Mouse (Mus musculus) heart, embryonic 14.5 days (tissue): ENCODE measurements around the gene Fancg. TPM values are rescaled to one million over a fixed set of nuclear protein-coding genes. Genes with fewer than 3 reads are reported as not detected.

Source experiments
- ATAC-seq: fragments of 200-750 bp; cut with Nextera tagmentation; 2 replicates; pipeline ENCODE4 v1.8.0; 2017; ENCODE audit warnings: low read depth, moderate TSS enrichment; ENCODE audit not compliant: insufficient number of reproducible peaks, insufficient read depth, low FRiP score
- H3K27ac ChIP-seq, 2 experiments: fragments of 200-500 bp in 1 of 2; fragments of 300-500 bp in 1 of 2; sonication (generic) in 1 of 2; replicated peaks in 1 of 2; 2 replicates each; pipeline ENCODE4 v1.5.1; 2012 to 2014; ENCODE audit warnings: low read depth in 2 of 2, low read length in 2 of 2, control low read depth in 1 of 2, mild to moderate bottlenecking in 1 of 2, mixed read lengths in 1 of 2; ENCODE audit not compliant: control insufficient read depth in 1 of 2, insufficient read depth in 1 of 2
- H3K27me3 ChIP-seq: fragments of 300-500 bp; sonication (generic); 2 replicates; pipeline ENCODE4 v1.6.1; 2014; ENCODE audit warnings: mild to moderate bottlenecking, low read length, control low read depth; ENCODE audit not compliant: control insufficient read depth, insufficient read depth
- H3K36me3 ChIP-seq: fragments of 300-500 bp; sonication (generic); 2 replicates; pipeline ENCODE4 v1.6.1; 2014; ENCODE audit warnings: mild to moderate bottlenecking, control low read depth, low read length, mixed read lengths; ENCODE audit not compliant: control insufficient read depth, insufficient read depth
- H3K4me1 ChIP-seq, 2 experiments: fragments of 200-500 bp in 1 of 2; fragments of 300-500 bp in 1 of 2; sonication (generic) in 1 of 2; 2 replicates each; pipeline ENCODE4 v1.6.1; 2012 to 2014; ENCODE audit warnings: low read length in 2 of 2, control low read depth in 1 of 2, mixed read lengths in 1 of 2; ENCODE audit not compliant: control insufficient read depth in 2 of 2, insufficient read depth in 2 of 2
- H3K4me2 ChIP-seq: fragments of 300-500 bp; sonication (generic); 2 replicates; pipeline ENCODE4 v1.6.1; 2014; ENCODE audit warnings: mild to moderate bottlenecking, low read length
- H3K4me3 ChIP-seq, 2 experiments: fragments of 200-500 bp in 1 of 2; fragments of 300-500 bp in 1 of 2; sonication (generic) in 1 of 2; 2 replicates each; pipeline ENCODE4 v1.5.1; 2012 to 2014; ENCODE audit warnings: low read length in 2 of 2, mild to moderate bottlenecking in 2 of 2, control low read depth in 1 of 2, low read depth in 1 of 2, moderate library complexity in 1 of 2; ENCODE audit not compliant: control insufficient read depth in 1 of 2, insufficient read depth in 1 of 2
- H3K9ac ChIP-seq: fragments of 300-500 bp; sonication (generic); 2 replicates; pipeline ENCODE4 v1.6.1; 2014; ENCODE audit warnings: mild to moderate bottlenecking, low read length
- H3K9me3 ChIP-seq: fragments of 300-500 bp; sonication (generic); 2 replicates; pipeline ENCODE4 v1.6.1; 2016; ENCODE audit warnings: low read length, control low read depth; ENCODE audit not compliant: control insufficient read depth
- WGBS: fragments of 180-500 bp; shearing (Covaris S2); extraction: QIAGEN DNeasy Blood & Tissue Kit; methylation state at CpG from one replicate; pipeline ENCODE4 v1.1.7; 2014; 5-methylcytosine and 5-hydroxymethylcytosine counted together
- polyA plus RNA-seq: library from polyadenylated mRNA; unstranded; fragments of >200 nt; fragmentation: Nextera tagmentation; extraction: Ambion mirVana; gene quantifications from 2 replicates; pipeline ENCODE4 v1.2.1, GENCODE M21; 2014

Fancg gene
- polyA plus RNA-seq, 1 experiment from 2014 or later = 11.7 TPM

- H3K4me2 ChIP-seq = peak overlapping the region; percentile 94
- peak overlapping the region; percentile 58 to 61 for H3K27ac ChIP-seq
- WGBS = 2% methylated on average over 11 of the region's 11 CpGs
- peak; percentile 7 for ATAC-seq
- peaks cover 20 to 38% of the 10 kb centered on the region in 2 experiments for H3K4me1 ChIP-seq
- no peaks in the 10 kb centered on the region for H3K9me3 ChIP-seq
- no peaks in the 10 kb centered on the region for H3K27me3 ChIP-seq
- H3K36me3 ChIP-seq = peaks cover 22% of the 10 kb centered on the region
- peak overlapping the region; percentile 78 for H3K9ac ChIP-seq
- peak overlapping the region; percentile 53 to 71 for H3K4me3 ChIP-seq
Measured at GRCm38 (mm10) chr4:43039609-43040008, 29.3 kb upstream of the Fancg start.

- 39% methylated on average over 15 of the region's 15 CpGs for WGBS
- ATAC-seq = no peak
Measured at GRCm38 (mm10) chr4:43038567-43039495, 28.5 kb upstream of the Fancg start.

GRCm38 (mm10) chr4:43037860-43038566, 27.7 kb upstream of the Fancg start:
- H3K27ac ChIP-seq = no peak overlapping the region
- no peak overlapping the region for H3K4me3 ChIP-seq
- H3K27me3 ChIP-seq = no peaks in the 10 kb centered on the region
- no peaks in the 10 kb centered on the region for H3K9me3 ChIP-seq
- no peak for ATAC-seq
- 20% methylated on average over 4 of the region's 4 CpGs for WGBS
- H3K4me2 ChIP-seq = peak overlapping the region; percentile 94; the same call in 1 of the 2 replicates
- 0 out of 2 replicates have a peak overlapping the region, but pooled peaks have one; percentile 25 for H3K9ac ChIP-seq
- H3K4me1 ChIP-seq = peaks cover 16 to 26% of the 10 kb centered on the region in 2 experiments
- peaks cover 37% of the 10 kb centered on the region for H3K36me3 ChIP-seq

More at GRCm38 (mm10) chr4:43038567-43039495, 28.5 kb upstream of the Fancg start:
- Histone ChIP-seq H3K27ac (peak overlapping the region; percentile 58 to 61), H3K27me3 (no peaks in the 10 kb centered on the region), H3K4me1 (peaks cover 16 to 30% of the 10 kb centered on the region in 2 experiments), H3K4me3 (peak overlapping the region; percentile 53 to 71), H3K9ac (peak overlapping the region; percentile 78), H3K4me2 (peak overlapping the region; percentile 94), H3K9me3 (no peaks in the 10 kb centered on the region), H3K36me3 (peaks cover 29% of the 10 kb centered on the region)

GRCm38 (mm10) chr4:43036356-43036755, 26.1 kb upstream of the Fancg start:
- Histone ChIP-seq H3K9me3 (no peaks in the 10 kb centered on the region), H3K27me3 (no peaks in the 10 kb centered on the region), H3K4me1 (peaks cover 19 to 32% of the 10 kb centered on the region in 2 experiments), H3K4me2 (no peak overlapping the region), H3K36me3 (peaks cover 37% of the 10 kb centered on the region), H3K9ac (no peak overlapping the region), H3K4me3 (no peak overlapping the region), H3K27ac (no peak overlapping the region)
- no peak for ATAC-seq
- WGBS = 88% methylated on average over 10 of the region's 10 CpGs

GRCm38 (mm10) chr4:43035851-43036250, 25.5 kb upstream of the Fancg start:
- Histone ChIP-seq H3K4me1 (peaks cover 18 to 32% of the 10 kb centered on the region in 2 experiments), H3K9ac (no peak overlapping the region), H3K4me2 (no peak overlapping the region), H3K27me3 (no peaks in the 10 kb centered on the region), H3K4me3 (no peak overlapping the region), H3K9me3 (no peaks in the 10 kb centered on the region), H3K36me3 (peaks cover 37% of the 10 kb centered on the region), H3K27ac (no peak overlapping the region)
- no peak for ATAC-seq
- 87% methylated on average over 6 of the region's 6 CpGs for WGBS

- Histone ChIP-seq H3K27ac (no peak overlapping the region), H3K4me3 (no peak overlapping the region), H3K4me1 (peaks cover 12 to 24% of the 10 kb centered on the region in 2 experiments), H3K27me3 (no peaks in the 10 kb centered on the region), H3K9me3 (no peaks in the 10 kb centered on the region), H3K4me2 (no peak overlapping the region), H3K36me3 (peaks cover 49% of the 10 kb centered on the region), H3K9ac (no peak overlapping the region)
- 72% methylated on average over 14 of the region's 14 CpGs for WGBS
- no peak for ATAC-seq
Measured at GRCm38 (mm10) chr4:43033481-43033880, 23.2 kb upstream of the Fancg start.

- H3K4me1 ChIP-seq = peaks cover 6 to 14% of the 10 kb centered on the region in 2 experiments
- no peak overlapping the region for H3K4me2 ChIP-seq
- WGBS = 86% methylated on average over 1 of the region's 1 CpGs
- H3K4me3 ChIP-seq = no peak overlapping the region
- no peak overlapping the region for H3K27ac ChIP-seq
- ATAC-seq = no peak
- peaks cover 59% of the 10 kb centered on the region for H3K36me3 ChIP-seq
- H3K27me3 ChIP-seq = no peaks in the 10 kb centered on the region
- H3K9me3 ChIP-seq = no peaks in the 10 kb centered on the region
- no peak overlapping the region for H3K9ac ChIP-seq
Measured at GRCm38 (mm10) chr4:43032501-43032900, 22.2 kb upstream of the Fancg start.
